Mouse (Mus musculus): ENCODE results near the gene Acad11. TPM values are rescaled to one million over a fixed set of nuclear protein-coding genes. Genes with fewer than 3 reads are reported as not detected.

Gene Acad11
- polyA plus RNA-seq, 1 experiment from 2014 or later = 11.1 TPM

DNA sequence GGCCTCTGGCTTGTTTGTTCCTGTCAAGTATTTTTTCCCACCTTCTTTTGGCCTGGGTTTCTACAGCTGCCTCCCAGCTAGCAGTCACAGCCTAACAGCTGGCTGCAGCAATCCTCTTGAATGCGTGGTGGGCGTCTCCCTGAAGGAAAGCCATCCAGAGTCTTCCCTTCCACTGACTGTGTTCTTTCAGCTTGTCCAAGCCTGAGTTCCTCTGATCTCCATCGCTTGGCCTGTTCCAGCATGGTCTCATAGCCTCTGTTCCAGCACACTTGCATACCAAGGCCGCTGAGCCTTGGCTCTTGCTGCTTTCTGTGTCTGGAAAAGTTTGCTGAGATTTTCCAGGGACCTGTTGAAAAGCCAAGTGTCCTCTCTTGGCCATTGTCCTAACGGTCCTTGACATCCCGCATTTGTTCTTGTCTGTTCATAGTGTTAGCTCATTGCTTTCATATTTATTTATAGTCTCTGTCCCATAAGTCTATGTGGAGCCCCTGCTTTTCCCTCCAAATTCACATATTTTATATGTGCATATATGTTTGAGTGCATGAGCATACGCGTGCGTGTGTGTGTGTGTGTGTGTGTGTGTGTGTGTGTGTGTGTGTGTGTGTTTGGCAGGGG is 67.1 kb downstream of the Acad11 start:
- 86% methylated on average over 9 of the region's 9 CpGs for WGBS
- no peak for ATAC-seq (replicated peaks; ENCODE audit: insufficient number of reproducible peaks, low FRiP score, low TSS enrichment, low read depth)

DNA sequence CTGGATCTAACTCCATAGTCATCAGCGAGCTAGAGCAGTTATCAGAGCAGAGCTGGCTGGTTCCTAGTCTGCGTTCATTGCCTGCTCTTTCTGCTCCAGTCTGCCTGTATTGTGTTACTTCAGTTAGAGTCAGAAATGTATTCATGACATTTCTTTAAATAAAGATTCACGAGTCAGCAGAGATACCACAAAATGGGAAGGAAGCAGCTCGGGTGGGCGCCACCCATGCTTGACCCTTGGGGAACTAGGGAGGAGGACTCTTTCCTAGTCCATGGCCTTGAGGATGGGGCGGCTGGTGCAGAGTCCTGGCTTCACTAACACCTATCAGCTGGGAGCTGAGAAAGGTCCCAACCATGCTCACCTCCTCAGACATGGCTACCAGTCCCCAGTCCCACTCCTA is 77.2 kb downstream of the Acad11 start:
- H3K9ac ChIP-seq (replicated peaks; ENCODE audit: low read length) = no peak overlapping the region
- no peak overlapping the region for H3K4me3 ChIP-seq (ENCODE audit: low read depth, low read length)
- H3K4me2 ChIP-seq (ENCODE audit: low read depth, low read length) = no peak overlapping the region
- no peaks in the 10 kb centered on the region for H3K27me3 ChIP-seq (ENCODE audit: control insufficient read depth, insufficient read depth, low read length)
- no peak for ATAC-seq (replicated peaks; ENCODE audit: insufficient number of reproducible peaks, low FRiP score, low TSS enrichment, low read depth)
- H3K36me3 ChIP-seq (replicated peaks; ENCODE audit: control insufficient read depth, insufficient read depth, low read depth, low read length) = no peaks in the 10 kb centered on the region
- WGBS = 91% methylated on average over 6 of the region's 6 CpGs
- no peak overlapping the region for H3K27ac ChIP-seq (replicated peaks; ENCODE audit: low read depth, low read length)
- no peaks in the 10 kb centered on the region for H3K4me1 ChIP-seq (ENCODE audit: control insufficient read depth, insufficient read depth, low read length)
- DNase-seq (ENCODE audit: low spot score) = no peak
- no peaks in the 10 kb centered on the region for H3K9me3 ChIP-seq (replicated peaks; ENCODE audit: control insufficient read depth, low read length)

More for the DNA sequence above, 67.1 kb downstream of the Acad11 start:
- Histone ChIP-seq H3K27ac (replicated peaks; ENCODE audit: low read depth, low read length) (no peak overlapping the region), H3K4me2 (ENCODE audit: low read depth, low read length) (no peak overlapping the region), H3K9me3 (replicated peaks; ENCODE audit: control insufficient read depth, low read length) (no peaks in the 10 kb centered on the region), H3K4me3 (ENCODE audit: low read depth, low read length) (no peak overlapping the region), H3K4me1 (ENCODE audit: control insufficient read depth, insufficient read depth, low read length) (no peaks in the 10 kb centered on the region), H3K27me3 (ENCODE audit: control insufficient read depth, insufficient read depth, low read length) (no peaks in the 10 kb centered on the region), H3K9ac (replicated peaks; ENCODE audit: low read length) (no peak overlapping the region), H3K36me3 (replicated peaks; ENCODE audit: control insufficient read depth, insufficient read depth, low read depth, low read length) (no peaks in the 10 kb centered on the region)
- DNase-seq (ENCODE audit: low spot score) = no peak

DNA sequence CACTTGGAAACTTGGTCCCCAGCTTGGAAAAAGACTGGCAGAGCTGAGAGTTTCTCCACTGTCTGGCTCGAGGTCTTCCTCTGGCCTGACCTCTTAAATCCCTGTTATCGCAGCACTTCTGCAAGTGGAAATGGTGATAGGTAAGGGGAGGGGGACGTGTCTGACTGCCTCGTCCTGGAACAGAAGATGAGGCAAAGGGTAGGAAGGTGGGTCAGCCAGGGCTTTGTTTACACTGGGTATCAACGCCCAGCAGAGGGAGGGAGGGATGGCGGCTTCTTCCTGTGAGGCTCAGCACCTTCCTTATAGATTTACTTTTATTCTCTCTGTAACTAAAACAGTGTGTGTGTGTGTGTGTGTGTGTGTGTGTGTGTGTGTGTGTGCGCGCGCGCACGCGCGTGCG is 79.6 kb downstream of the Acad11 start:
- no peak overlapping the region for H3K9ac ChIP-seq (replicated peaks; ENCODE audit: low read length)
- no peaks in the 10 kb centered on the region for H3K27me3 ChIP-seq (ENCODE audit: control insufficient read depth, insufficient read depth, low read length)
- DNase-seq (ENCODE audit: low spot score) (no peak), ATAC-seq (replicated peaks; ENCODE audit: insufficient number of reproducible peaks, low FRiP score, low TSS enrichment, low read depth) (no peak)
- H3K9me3 ChIP-seq (replicated peaks; ENCODE audit: control insufficient read depth, low read length) = no peaks in the 10 kb centered on the region
- H3K27ac ChIP-seq (replicated peaks; ENCODE audit: low read depth, low read length) = no peak overlapping the region
- H3K4me3 ChIP-seq (ENCODE audit: low read depth, low read length) = no peak overlapping the region
- no peaks in the 10 kb centered on the region for H3K36me3 ChIP-seq (replicated peaks; ENCODE audit: control insufficient read depth, insufficient read depth, low read depth, low read length)
- H3K4me1 ChIP-seq (ENCODE audit: control insufficient read depth, insufficient read depth, low read length) = no peaks in the 10 kb centered on the region
- H3K4me2 ChIP-seq (ENCODE audit: low read depth, low read length) = no peak overlapping the region
- 80% methylated on average over 14 of the region's 14 CpGs for WGBS

DNA sequence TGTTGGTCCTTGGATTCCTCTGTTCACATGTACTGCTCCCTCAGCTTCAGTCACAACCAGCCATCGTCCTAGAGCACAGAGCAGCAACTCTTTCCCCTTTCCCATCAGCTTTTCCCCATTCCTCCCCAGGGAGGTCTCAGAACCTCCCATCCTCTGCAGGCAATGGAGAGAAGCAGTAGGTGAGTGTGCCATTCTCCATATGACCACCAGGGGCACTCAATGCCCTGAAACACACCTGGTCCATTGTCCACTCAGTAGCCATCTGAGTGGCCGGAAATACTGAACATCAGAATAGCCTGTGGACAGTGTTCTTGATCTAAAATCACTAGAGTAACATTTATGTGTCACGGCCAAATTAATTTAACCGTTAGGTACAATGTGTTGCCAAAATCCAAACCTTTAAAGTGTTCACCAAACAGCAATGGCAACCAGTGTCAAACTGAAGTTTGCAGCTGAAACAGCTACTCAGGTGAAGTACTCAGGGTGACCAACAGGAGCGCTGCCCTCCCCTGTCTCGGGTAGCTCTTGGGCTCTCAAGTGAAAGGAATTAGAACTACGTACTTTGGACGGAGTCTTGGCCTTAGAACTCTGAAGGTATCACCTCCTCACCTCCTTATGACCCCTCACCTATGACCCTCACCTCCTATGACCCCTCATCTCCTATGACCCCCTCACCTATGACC is 81.3 kb downstream of the Acad11 start:
- Histone ChIP-seq H3K4me1 (ENCODE audit: control insufficient read depth, insufficient read depth, low read length) (no peaks in the 10 kb centered on the region), H3K27me3 (ENCODE audit: control insufficient read depth, insufficient read depth, low read length) (no peaks in the 10 kb centered on the region), H3K36me3 (replicated peaks; ENCODE audit: control insufficient read depth, insufficient read depth, low read depth, low read length) (no peaks in the 10 kb centered on the region), H3K9me3 (replicated peaks; ENCODE audit: control insufficient read depth, low read length) (no peaks in the 10 kb centered on the region), H3K27ac (replicated peaks; ENCODE audit: low read depth, low read length) (no peak overlapping the region), H3K4me3 (ENCODE audit: low read depth, low read length) (no peak overlapping the region), H3K4me2 (ENCODE audit: low read depth, low read length) (no peak overlapping the region), H3K9ac (replicated peaks; ENCODE audit: low read length) (no peak overlapping the region)
- WGBS = 83% methylated on average over 8 of the region's 8 CpGs
- peak; percentile 5 for DNase-seq (ENCODE audit: low spot score)
- ATAC-seq (replicated peaks; ENCODE audit: insufficient number of reproducible peaks, low FRiP score, low TSS enrichment, low read depth) = no peak

DNA sequence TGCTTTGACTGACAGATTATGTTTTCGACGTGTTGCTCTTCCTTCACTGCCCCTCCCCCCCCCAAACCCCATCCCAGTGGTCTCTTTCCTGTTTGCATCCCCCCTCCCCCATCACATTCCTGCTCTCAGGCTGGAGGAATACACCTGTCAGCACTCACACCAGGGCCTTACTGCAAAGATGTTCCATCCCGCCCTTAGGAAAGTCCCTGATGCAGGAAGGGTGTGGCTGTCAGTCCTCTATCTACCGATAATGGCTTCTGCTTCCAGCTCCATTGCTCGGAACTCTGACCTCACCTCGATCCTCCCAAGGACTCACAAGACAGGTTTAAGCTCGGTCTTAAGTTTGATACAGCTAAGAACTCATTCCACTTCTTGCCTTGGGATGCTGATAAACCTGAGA is 83.5 kb downstream of the Acad11 start:
- H3K4me2 ChIP-seq (ENCODE audit: low read depth, low read length) = no peak overlapping the region
- no peak overlapping the region for H3K27ac ChIP-seq (replicated peaks; ENCODE audit: low read depth, low read length)
- ATAC-seq (replicated peaks; ENCODE audit: insufficient number of reproducible peaks, low FRiP score, low TSS enrichment, low read depth) = no peak
- no peaks in the 10 kb centered on the region for H3K4me1 ChIP-seq (ENCODE audit: control insufficient read depth, insufficient read depth, low read length)
- DNase-seq (ENCODE audit: low spot score) = no peak
- no peaks in the 10 kb centered on the region; the same call in 1 of the 2 replicates for H3K36me3 ChIP-seq (replicated peaks; ENCODE audit: control insufficient read depth, insufficient read depth, low read depth, low read length)
- H3K4me3 ChIP-seq (ENCODE audit: low read depth, low read length) = no peak overlapping the region
- H3K9ac ChIP-seq (replicated peaks; ENCODE audit: low read length) = no peak overlapping the region
- H3K9me3 ChIP-seq (replicated peaks; ENCODE audit: control insufficient read depth, low read length) = no peaks in the 10 kb centered on the region
- H3K27me3 ChIP-seq (ENCODE audit: control insufficient read depth, insufficient read depth, low read length) = no peaks in the 10 kb centered on the region
- 81% methylated on average over 7 of the region's 7 CpGs for WGBS

DNA sequence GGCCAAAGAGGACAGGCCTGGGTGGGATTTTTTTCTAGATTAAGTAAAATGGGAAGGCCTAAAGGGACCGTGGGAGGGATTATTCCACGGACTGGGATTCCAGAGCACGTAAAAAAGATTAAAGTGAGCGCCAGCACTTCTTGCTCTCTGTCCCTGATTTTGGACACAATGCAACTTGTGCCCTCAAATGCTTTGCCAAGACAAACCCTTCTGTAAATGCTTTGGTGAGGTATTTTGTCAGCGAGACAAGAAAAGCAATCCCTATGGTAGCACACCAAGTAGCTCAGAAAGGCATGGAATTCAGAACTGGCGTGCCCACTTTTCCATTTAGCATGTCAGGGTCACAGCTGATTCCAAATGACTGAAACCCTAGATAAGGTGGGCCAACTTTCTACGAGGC is 85.8 kb downstream of the Acad11 start:
- no peaks in the 10 kb centered on the region for H3K9me3 ChIP-seq (replicated peaks; ENCODE audit: control insufficient read depth, low read length)
- H3K4me3 ChIP-seq (ENCODE audit: low read depth, low read length) = no peak overlapping the region
- no peaks in the 10 kb centered on the region for H3K4me1 ChIP-seq (ENCODE audit: control insufficient read depth, insufficient read depth, low read length)
- H3K4me2 ChIP-seq (ENCODE audit: low read depth, low read length) = no peak overlapping the region
- H3K27ac ChIP-seq (replicated peaks; ENCODE audit: low read depth, low read length) = no peak overlapping the region
- DNase-seq (ENCODE audit: low spot score) = no peak
- no peak for ATAC-seq (replicated peaks; ENCODE audit: insufficient number of reproducible peaks, low FRiP score, low TSS enrichment, low read depth)
- H3K36me3 ChIP-seq (replicated peaks; ENCODE audit: control insufficient read depth, insufficient read depth, low read depth, low read length) = no peaks in the 10 kb centered on the region; the same call in none of the 2 replicates
- H3K9ac ChIP-seq (replicated peaks; ENCODE audit: low read length) = no peak overlapping the region
- WGBS = 89% methylated on average over 7 of the region's 7 CpGs
- no peaks in the 10 kb centered on the region for H3K27me3 ChIP-seq (ENCODE audit: control insufficient read depth, insufficient read depth, low read length)

DNA sequence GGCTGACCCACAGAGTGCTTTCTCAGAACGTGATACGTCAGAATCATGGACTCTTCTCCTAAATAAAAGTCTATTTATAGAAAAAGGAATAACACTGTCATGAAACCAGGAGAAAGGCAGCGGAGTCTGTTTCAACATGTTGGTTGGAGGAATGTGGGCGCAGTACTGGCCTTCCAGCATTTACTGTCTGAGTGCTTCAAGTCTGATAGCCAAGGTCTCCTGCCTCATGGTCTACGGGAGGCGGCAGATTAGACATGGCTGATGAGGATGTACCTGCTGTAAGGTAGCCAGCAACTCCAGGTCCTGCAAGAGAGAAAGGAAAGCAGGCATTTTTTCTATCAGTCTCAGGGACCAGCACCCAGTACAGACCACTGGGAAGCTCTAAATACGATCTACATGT is 88.9 kb downstream of the Acad11 start:
- no peak for ATAC-seq (replicated peaks; ENCODE audit: insufficient number of reproducible peaks, low FRiP score, low TSS enrichment, low read depth)
- DNase-seq (ENCODE audit: low spot score) = no peak

DNA sequence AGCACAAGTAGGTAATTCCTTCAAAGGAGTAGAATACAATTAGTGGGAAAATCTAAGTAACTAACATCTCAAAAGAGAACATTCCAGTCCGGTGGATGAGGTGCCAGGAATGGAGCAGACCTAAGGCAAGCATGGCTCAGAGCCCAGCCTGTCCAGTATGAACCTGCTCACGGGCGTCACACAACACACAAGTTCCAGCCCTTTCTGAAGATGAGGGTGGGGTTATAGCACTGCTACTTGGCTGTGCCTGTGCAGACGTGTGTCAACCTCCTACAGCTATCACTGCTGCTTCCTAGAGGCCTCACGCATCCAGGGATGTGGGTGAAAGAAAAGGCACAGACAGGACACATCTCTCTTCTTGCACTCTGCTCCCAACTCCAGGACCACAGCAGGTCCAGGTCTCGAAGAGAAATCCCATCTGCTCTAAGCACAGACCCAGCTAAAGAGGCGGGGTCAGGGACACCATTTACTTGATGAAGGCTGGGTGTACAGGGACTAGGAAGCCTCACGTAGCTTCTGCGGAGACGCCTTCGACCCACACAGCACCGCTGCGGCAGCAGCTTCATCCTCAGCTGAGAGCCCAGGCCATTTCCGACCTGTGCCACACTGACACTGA is 92.0 kb downstream of the Acad11 start:
- H3K36me3 ChIP-seq (replicated peaks; ENCODE audit: control insufficient read depth, insufficient read depth, low read depth, low read length) = peaks cover 10% of the 10 kb centered on the region
- H3K27me3 ChIP-seq (ENCODE audit: control insufficient read depth, insufficient read depth, low read length) = no peaks in the 10 kb centered on the region
- H3K27ac ChIP-seq (replicated peaks; ENCODE audit: low read depth, low read length) = no peak overlapping the region
- H3K4me1 ChIP-seq (ENCODE audit: control insufficient read depth, insufficient read depth, low read length) = no peaks in the 10 kb centered on the region
- no peaks in the 10 kb centered on the region for H3K9me3 ChIP-seq (replicated peaks; ENCODE audit: control insufficient read depth, low read length)
- DNase-seq (ENCODE audit: low spot score) (no peak), ATAC-seq (replicated peaks; ENCODE audit: insufficient number of reproducible peaks, low FRiP score, low TSS enrichment, low read depth) (no peak)
- no peak overlapping the region for H3K9ac ChIP-seq (replicated peaks; ENCODE audit: low read length)
- no peak overlapping the region for H3K4me3 ChIP-seq (ENCODE audit: low read depth, low read length)
- WGBS = 94% methylated on average over 14 of the region's 14 CpGs
- H3K4me2 ChIP-seq (ENCODE audit: low read depth, low read length) = no peak overlapping the region

More for the DNA sequence above, 88.9 kb downstream of the Acad11 start:
- Histone ChIP-seq H3K36me3 (replicated peaks; ENCODE audit: control insufficient read depth, insufficient read depth, low read depth, low read length) (peaks cover 7% of the 10 kb centered on the region), H3K27me3 (ENCODE audit: control insufficient read depth, insufficient read depth, low read length) (no peaks in the 10 kb centered on the region), H3K4me1 (ENCODE audit: control insufficient read depth, insufficient read depth, low read length) (no peaks in the 10 kb centered on the region), H3K9ac (replicated peaks; ENCODE audit: low read length) (no peak overlapping the region), H3K4me3 (ENCODE audit: low read depth, low read length) (no peak overlapping the region), H3K4me2 (ENCODE audit: low read depth, low read length) (no peak overlapping the region), H3K9me3 (replicated peaks; ENCODE audit: control insufficient read depth, low read length) (no peaks in the 10 kb centered on the region), H3K27ac (replicated peaks; ENCODE audit: low read depth, low read length) (no peak overlapping the region)
- WGBS = 94% methylated on average over 7 of the region's 7 CpGs
